Mouse (Mus musculus) CH12.LX (cell line): Measurements from ENCODE around the gene Mapk8ip3.
A peak's percentile ranks its signal among the peaks of the same experiment; 100 is the strongest.

Experiments used
- CTCF ChIP-seq, 2 experiments: IDR thresholded peaks in 1 of 2; conservative IDR thresholded peaks in 1 of 2; 2 replicates each; pipeline ENCODE4 v1.5.1; 2011 to 2012; ENCODE audit warnings: low read depth in 2 of 2, low read length in 2 of 2, improper control_type of control experiment in 1 of 2, inconsistent platforms in 1 of 2, mild to moderate bottlenecking in 1 of 2, moderate library complexity in 1 of 2
- KAT2A ChIP-seq: IDR thresholded peaks from 2 replicates; pipeline ENCODE4 v1.6.1; 2012; ENCODE audit warnings: low read length, improper control_type of control experiment, inconsistent platforms; ENCODE audit not compliant: insufficient replicate concordance
- TBP ChIP-seq: conservative IDR thresholded peaks from 2 replicates; pipeline ENCODE4 v1.6.1; 2011; ENCODE audit warnings: low read depth, low read length, improper control_type of control experiment
- ZMIZ1 ChIP-seq: IDR thresholded peaks from 2 replicates; pipeline ENCODE4 v1.6.1; 2012; ENCODE audit warnings: low read depth, mild to moderate bottlenecking, inconsistent platforms, low read length, improper control_type of control experiment

DNA sequence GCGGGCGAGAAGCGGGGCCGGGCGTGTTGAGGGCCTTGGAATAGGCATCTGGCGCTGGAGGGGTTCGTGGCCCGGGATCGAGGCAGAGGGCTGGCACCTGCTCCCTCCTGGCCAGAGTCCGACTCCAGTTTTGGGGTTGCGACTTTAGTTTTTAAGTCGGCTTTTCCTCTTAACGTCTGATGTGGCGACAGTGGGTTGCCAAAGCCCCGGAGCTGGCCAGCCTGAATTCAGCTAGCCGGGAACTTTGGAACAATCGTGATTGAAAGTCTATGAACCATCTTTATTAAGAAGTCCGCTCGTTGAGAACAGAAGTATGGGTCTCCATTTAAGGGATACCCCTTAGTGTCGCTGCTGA, 86.0 kb downstream of the Mapk8ip3 start:
- no peak for TF ChIP-seq ZMIZ1
- TF ChIP-seq TBP = no peak
- peak in 1 of 2 experiments; percentile 13; a peak in 1 of 4 replicates for TF ChIP-seq CTCF (conservative IDR thresholded peaks at IDR 0.05 in 1 of 2, IDR thresholded peaks at IDR 0.05 in 1 of 2; ENCODE audit: low read depth in 2 of 2, low read length in 2 of 2)
- no peak for TF ChIP-seq KAT2A
